Mouse (Mus musculus) small intestine, adult 2 months (tissue): Measurements from ENCODE around the gene 2610528J11Rik. TPM values are rescaled to one million over a fixed set of nuclear protein-coding genes. Genes with fewer than 3 reads are reported as not detected.
"Not testable (repeated sequence)": the region's sequence is repeated elsewhere in the genome, so short reads cannot be mapped to it uniquely, and the experiment has no call there.

Source experiments
- H3K27ac ChIP-seq: fragments of 200-500 bp; 2 replicates; pipeline ENCODE4 v1.5.1; 2012; ENCODE audit warnings: low read depth, low read length, control low read depth, inconsistent platforms; ENCODE audit not compliant: insufficient read depth
- H3K27me3 ChIP-seq: fragments of 200-500 bp; 2 replicates; pipeline ENCODE4 v1.6.1; 2012; ENCODE audit warnings: mild to moderate bottlenecking, moderate library complexity, low read length, inconsistent platforms; ENCODE audit not compliant: control insufficient read depth, insufficient read depth
- H3K36me3 ChIP-seq: fragments of 200-500 bp; 2 replicates; pipeline ENCODE4 v1.6.1; 2012; ENCODE audit warnings: mild to moderate bottlenecking, low read length, control low read depth, inconsistent platforms; ENCODE audit not compliant: control insufficient read depth, insufficient read depth
- H3K4me1 ChIP-seq: fragments of 200-500 bp; 2 replicates; pipeline ENCODE4 v1.6.1; 2012; ENCODE audit warnings: low read length, inconsistent platforms, mixed read lengths; ENCODE audit not compliant: control insufficient read depth, insufficient read depth, insufficient read length
- H3K4me3 ChIP-seq: fragments of 200-500 bp; 2 replicates; pipeline ENCODE4 v1.5.1; 2012; ENCODE audit warnings: low read depth, mild to moderate bottlenecking, control low read depth, inconsistent platforms, low read length, moderate library complexity
- CTCF ChIP-seq: fragments of 200-500 bp; IDR thresholded peaks from 2 replicates; pipeline ENCODE4 v1.5.1; 2012; ENCODE audit warnings: low read depth, mild to moderate bottlenecking, control low read depth, inconsistent platforms, low read length, moderate library complexity, mixed read lengths; ENCODE audit not compliant: insufficient replicate concordance, insufficient read length; ENCODE audit errors: extremely low read depth
- POLR2A ChIP-seq: fragments of 200-500 bp; IDR thresholded peaks from 2 replicates; pipeline ENCODE4 v1.6.1; 2012; ENCODE audit warnings: low read depth, mild to moderate bottlenecking, control low read depth, inconsistent platforms, low read length, moderate library complexity
- WGBS: fragments of 180-500 bp; shearing (Covaris S2); methylation state at CpG from one replicate; pipeline ENCODE4 v1.1.7; 2018; 5-methylcytosine and 5-hydroxymethylcytosine counted together
- polyA plus RNA-seq: library from polyadenylated mRNA; depleted of rRNA; stranded (reverse); fragments of >200 nt; gene quantifications from 2 replicates; pipeline ENCODE4 v1.2.3, GENCODE M21; 2012

Gene 2610528J11Rik
- polyA plus RNA-seq, 1 experiment = 164 TPM

DNA sequence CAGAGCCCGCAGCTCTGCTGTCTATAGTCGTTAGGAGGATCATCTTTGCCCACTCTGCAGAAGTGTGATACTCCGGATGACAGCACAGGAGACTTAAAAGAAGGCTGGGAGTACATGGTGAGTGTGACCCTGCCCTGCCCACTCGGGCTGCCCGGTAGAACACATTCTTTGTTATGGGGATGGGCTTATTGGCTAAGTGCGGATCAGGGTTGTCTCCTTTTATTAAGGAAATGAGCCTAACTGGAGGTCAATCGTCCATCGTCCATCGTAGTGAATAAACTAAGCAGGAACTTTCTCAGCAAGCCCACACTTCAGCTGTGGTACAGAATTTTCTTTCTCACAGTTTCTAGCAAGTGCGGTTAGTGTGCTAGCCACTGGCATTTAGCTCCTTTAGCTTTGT, 13.1 kb downstream of the 2610528J11Rik start:
- no peak overlapping the region for H3K27ac ChIP-seq
- WGBS = 67% methylated on average over 10 of the region's 10 CpGs
- peaks cover 11% of the 10 kb centered on the region for H3K4me1 ChIP-seq

GRCm38 (mm10) chr4:118542510-118543157, 15.8 kb downstream of the 2610528J11Rik start:
- Histone ChIP-seq H3K4me3 (peak overlapping the region; percentile 67), H3K36me3 (0 out of 2 replicates have a peak, but pooled peaks cover 1% of the 10 kb centered on the region), H3K4me1 (peaks cover 12% of the 10 kb centered on the region), H3K27me3 (no peaks in the 10 kb centered on the region), H3K27ac (peak overlapping the region; percentile 96; the same call in 1 of the 2 replicates)
- no peak for TF ChIP-seq POLR2A
- no peak for TF ChIP-seq CTCF
- 49% methylated on average over 9 of the region's 9 CpGs for WGBS

More for the DNA sequence above, 13.1 kb downstream of the 2610528J11Rik start:
- Histone ChIP-seq H3K4me3 (no peak overlapping the region), H3K36me3 (0 out of 2 replicates have a peak, but pooled peaks cover 1% of the 10 kb centered on the region), H3K27me3 (no peaks in the 10 kb centered on the region)
- no peak for TF ChIP-seq CTCF
- TF ChIP-seq POLR2A = no peak

DNA sequence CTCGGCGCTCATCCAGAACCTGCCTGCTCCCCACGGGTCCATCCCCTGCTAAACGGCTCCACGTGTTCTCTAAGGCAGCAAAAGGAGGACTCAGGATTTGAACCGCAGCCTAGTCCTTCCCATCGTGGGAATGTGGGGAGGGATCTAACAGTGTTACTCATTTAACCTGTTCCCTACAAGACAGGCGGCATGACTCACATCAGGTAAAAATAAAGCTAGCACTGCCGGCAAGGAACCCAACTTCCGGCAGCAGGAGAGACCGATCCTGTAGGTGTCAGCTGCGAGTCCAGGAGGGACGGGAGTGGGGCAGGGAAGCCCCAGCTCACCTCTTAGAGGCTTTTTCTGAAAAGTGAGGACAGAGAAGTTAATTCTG, 16.3 kb downstream of the 2610528J11Rik start:
- Histone ChIP-seq H3K4me1 (peaks cover 12% of the 10 kb centered on the region), H3K27me3 (no peaks in the 10 kb centered on the region), H3K27ac (peak overlapping the region; percentile 96), H3K36me3 (0 out of 2 replicates have a peak, but pooled peaks cover 1% of the 10 kb centered on the region), H3K4me3 (peak overlapping the region; percentile 67)
- TF ChIP-seq CTCF (no peak), POLR2A (no peak)
- WGBS = 5% methylated on average over 13 of the region's 13 CpGs

DNA sequence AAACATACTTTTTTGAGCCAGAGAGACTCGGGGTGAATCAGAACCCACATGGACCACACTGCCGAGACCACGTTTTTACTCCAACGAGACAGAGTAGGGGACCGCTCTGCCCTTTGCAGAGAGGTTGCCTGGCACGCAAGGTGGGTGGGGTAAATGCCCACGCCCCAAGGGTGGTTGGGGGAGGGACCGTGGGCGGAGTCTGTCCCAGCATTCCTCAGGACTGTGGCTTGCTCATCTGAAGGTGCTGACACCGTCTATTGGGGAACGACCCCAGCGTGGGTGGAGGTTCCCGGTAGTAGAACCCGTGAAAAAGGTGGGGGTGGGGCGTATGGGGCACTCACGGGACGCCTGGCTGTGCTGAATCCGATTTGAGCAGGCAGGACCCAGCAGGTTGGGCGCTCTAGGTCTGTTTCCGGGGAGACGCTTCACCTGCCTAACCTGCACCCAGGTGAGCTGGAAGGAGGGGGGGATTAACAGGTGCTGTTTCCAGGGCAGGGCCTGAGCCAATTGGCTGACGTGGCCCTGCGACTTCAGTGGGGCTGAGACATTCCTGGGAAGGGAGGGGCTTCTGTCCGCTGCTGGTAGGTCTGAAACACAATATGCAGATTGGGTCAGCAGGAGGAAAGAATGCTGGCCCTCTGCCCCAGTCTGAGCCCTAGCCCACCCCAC, 16.9 kb downstream of the 2610528J11Rik start, which contains the start of gene Tmem125:
Gene Tmem125, minus strand, starts transcription at position 453 of the 669 bp plus-strand sequence.
- Histone ChIP-seq H3K27ac (peak within 1 kb of the TSS; percentile 96), H3K4me3 (peak within 1 kb of the TSS; percentile 67), H3K36me3 (0 out of 2 replicates have a peak, but pooled peaks cover 1% of the 10 kb centered on the region), H3K27me3 (no peaks in the 10 kb centered on the region), H3K4me1 (peaks cover 12% of the 10 kb centered on the region)
- TF ChIP-seq CTCF (no peak), POLR2A (peak; percentile 38; the same call in 1 of the 2 replicates)
- 4% methylated on average over 24 of the region's 24 CpGs for WGBS

DNA sequence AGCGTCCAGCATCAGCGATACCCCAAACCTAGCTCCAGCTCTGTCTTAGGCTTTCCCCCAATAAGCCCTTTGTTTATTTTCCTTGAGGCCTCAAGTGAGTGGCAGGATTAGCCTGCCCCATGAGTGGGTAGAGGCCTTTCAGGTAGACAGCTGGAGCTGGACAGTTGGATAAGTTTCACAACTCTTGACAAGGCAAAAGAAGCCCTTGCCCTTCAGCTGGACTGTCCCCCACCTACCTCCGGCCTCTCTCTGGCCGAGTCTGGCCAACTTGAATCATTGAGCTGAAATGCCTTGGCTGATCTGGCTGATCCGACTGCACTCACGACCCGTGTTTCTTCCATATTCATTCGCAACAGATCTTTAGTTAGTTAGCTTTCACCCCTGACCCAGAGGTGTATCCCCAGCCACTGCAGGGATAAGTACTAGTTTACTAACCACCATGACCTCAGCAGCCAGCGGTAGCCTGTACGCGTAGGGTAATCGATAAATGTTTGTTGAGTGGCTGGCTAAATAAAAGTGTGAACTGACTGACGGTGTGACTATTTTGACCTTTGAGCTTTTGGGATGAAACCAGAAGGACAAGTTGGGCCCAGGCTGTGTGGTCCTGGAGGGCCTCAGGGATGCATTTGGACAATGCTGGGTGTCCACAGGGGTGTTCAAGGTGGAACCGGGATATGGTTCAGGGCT, 17.8 kb downstream of the 2610528J11Rik start:
- peak overlapping the region; percentile 67 for H3K4me3 ChIP-seq
- WGBS = 39% methylated on average over 14 of the region's 14 CpGs
- H3K27ac ChIP-seq = peak overlapping the region; percentile 88
- no peaks in the 10 kb centered on the region for H3K27me3 ChIP-seq
- no peak for TF ChIP-seq CTCF
- no peak for TF ChIP-seq POLR2A
- peaks cover 12% of the 10 kb centered on the region for H3K4me1 ChIP-seq
- H3K36me3 ChIP-seq = 0 out of 2 replicates have a peak, but pooled peaks cover 1% of the 10 kb centered on the region

DNA sequence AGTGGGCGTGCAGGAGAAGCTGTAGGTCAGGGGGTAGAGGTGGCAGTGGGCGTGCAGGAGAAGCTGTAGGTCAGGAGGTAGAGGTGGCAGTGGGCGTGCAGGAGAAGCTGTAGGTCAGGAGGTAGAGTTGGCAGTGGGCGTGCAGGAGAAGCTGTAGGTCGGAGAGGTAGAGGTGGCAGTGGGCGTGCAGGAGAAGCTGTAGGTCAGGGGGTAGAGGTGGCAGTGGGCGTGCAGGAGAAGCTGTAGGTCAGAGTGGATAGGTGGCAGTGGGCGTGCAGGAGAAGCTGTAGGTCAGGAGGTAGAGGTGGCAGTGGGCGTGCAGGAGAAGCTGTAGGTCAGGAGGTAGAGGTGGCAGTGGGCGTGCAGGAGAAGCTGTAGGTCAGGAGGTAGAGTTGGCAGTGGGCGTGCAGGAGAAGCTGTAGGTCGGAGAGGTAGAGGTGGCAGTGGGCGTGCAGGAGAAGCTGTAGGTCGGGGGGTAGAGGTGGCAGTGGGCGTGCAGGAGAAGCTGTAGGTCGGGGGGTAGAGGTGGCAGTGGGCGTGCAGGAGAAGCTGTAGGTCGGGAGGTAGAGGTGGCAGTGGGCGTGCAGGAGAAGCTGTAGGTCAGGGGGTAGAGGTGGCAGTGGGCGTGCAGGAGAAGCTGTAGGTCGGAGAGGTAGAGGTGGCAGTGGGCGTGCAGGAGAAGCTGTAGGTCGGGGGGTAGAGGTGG, 20.8 kb downstream of the 2610528J11Rik start:
- not testable (repeated sequence) for H3K36me3 ChIP-seq, H3K27ac ChIP-seq, H3K4me3 ChIP-seq, H3K27me3 ChIP-seq, H3K4me1 ChIP-seq
- 85% methylated on average over 23 of the region's 23 CpGs for WGBS

GRCm38 (mm10) chr4:118548130-118548480, 21.3 kb downstream of the 2610528J11Rik start:
- not testable (repeated sequence) for H3K27ac ChIP-seq, H3K27me3 ChIP-seq, H3K4me1 ChIP-seq, H3K4me3 ChIP-seq, H3K36me3 ChIP-seq
- 83% methylated on average over 10 of the region's 10 CpGs for WGBS
